Mouse (Mus musculus): ENCODE data around the gene Ttc39b. TPM values are rescaled to one million over a fixed set of nuclear protein-coding genes. Genes with fewer than 3 reads are reported as not detected.
"Not testable (repeated sequence)": the region's sequence is repeated elsewhere in the genome, so short reads cannot be mapped to it uniquely, and the experiment has no call there.

Gene Ttc39b
- polyA plus RNA-seq, 1 experiment from 2014 or later = 3.3 TPM

- 13% methylated on average over 2 of the region's 2 CpGs for WGBS
- Histone ChIP-seq H3K4me2 (replicated peaks) (no peak overlapping the region), H3K36me3 (no peaks in the 10 kb centered on the region), H3K4me1 (no peaks in the 10 kb centered on the region), H3K9me3 (no peaks in the 10 kb centered on the region), H3K4me3 (no peak overlapping the region), H3K27ac (no peak overlapping the region), H3K27me3 (replicated peaks) (no peaks in the 10 kb centered on the region), H3K9ac (no peak overlapping the region)
- no peak for ATAC-seq (ENCODE audit: low FRiP score, low read depth)
Observed at GRCm38 (mm10) chr4:83261998-83262397, 62.1 kb downstream of the Ttc39b start.

DNA sequence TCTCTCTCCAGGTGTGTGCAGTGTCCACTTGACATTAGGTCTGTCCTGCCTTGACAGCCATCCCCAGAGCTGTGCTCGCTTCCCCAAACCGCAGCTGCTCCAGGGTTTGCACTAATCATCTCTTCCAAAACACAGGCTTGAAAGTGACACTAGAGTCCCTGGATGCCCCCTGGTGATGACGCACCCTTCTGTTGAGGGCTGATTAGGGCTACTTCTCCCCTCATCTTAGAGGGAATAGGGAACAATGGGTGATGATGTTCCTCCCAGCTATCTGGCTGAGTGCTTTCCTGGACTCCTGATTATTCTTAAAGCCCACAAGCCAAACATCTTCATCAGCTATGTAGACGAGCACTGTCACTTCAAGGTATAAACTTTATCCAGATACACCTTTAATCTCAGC lies 64.4 kb downstream of the Ttc39b start:
- 86% methylated on average over 4 of the region's 4 CpGs for WGBS
- ATAC-seq (ENCODE audit: low FRiP score, low read depth) = no peak

DNA sequence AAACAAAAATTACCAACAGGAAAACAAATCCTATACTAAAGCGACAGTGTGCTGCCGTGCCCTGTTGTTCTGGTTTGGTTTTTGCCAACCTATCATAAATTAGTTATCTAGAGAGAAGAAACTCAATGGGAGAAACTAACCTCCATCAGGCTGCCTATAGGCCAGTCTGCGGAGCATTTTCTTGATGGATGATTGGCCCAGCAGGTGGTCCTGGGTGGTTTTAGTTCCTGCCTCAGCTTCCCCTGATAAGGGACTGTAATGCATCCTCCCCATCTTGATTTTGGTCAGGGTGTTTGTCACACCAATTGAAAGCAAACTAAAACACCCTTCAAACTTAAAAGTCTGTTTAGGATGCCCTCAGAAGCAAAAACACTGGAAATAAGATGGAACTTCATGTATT lies 65.8 kb downstream of the Ttc39b start:
- no peak overlapping the region for H3K4me3 ChIP-seq
- H3K4me2 ChIP-seq (replicated peaks) = no peak overlapping the region
- no peak for ATAC-seq (ENCODE audit: low FRiP score, low read depth)
- no peaks in the 10 kb centered on the region for H3K9me3 ChIP-seq
- H3K9ac ChIP-seq = no peak overlapping the region
- WGBS = 87% methylated on average over 3 of the region's 3 CpGs
- H3K27me3 ChIP-seq (replicated peaks) = no peaks in the 10 kb centered on the region
- no peak overlapping the region for H3K27ac ChIP-seq
- H3K36me3 ChIP-seq = no peaks in the 10 kb centered on the region
- no peaks in the 10 kb centered on the region for H3K4me1 ChIP-seq

More for the DNA sequence above, 64.4 kb downstream of the Ttc39b start:
- H3K9me3 ChIP-seq = no peaks in the 10 kb centered on the region
- no peak overlapping the region for H3K9ac ChIP-seq
- no peaks in the 10 kb centered on the region for H3K4me1 ChIP-seq
- no peak overlapping the region for H3K4me2 ChIP-seq (replicated peaks)
- H3K36me3 ChIP-seq = no peaks in the 10 kb centered on the region
- no peak overlapping the region for H3K27ac ChIP-seq
- H3K27me3 ChIP-seq (replicated peaks) = no peaks in the 10 kb centered on the region
- no peak overlapping the region for H3K4me3 ChIP-seq

- H3K36me3 ChIP-seq = no peaks in the 10 kb centered on the region
- no peak overlapping the region for H3K9ac ChIP-seq
- H3K27me3 ChIP-seq (replicated peaks) = no peaks in the 10 kb centered on the region
- no peak overlapping the region for H3K4me3 ChIP-seq
- no peaks in the 10 kb centered on the region for H3K9me3 ChIP-seq
- H3K27ac ChIP-seq = no peak overlapping the region
- WGBS = 58% methylated on average over 17 of the region's 17 CpGs
- no peak overlapping the region for H3K4me2 ChIP-seq (replicated peaks)
- no peak for ATAC-seq (ENCODE audit: low FRiP score, low read depth)
- no peaks in the 10 kb centered on the region for H3K4me1 ChIP-seq
Observed at GRCm38 (mm10) chr4:83257279-83258260, 66.5 kb downstream of the Ttc39b start.

DNA sequence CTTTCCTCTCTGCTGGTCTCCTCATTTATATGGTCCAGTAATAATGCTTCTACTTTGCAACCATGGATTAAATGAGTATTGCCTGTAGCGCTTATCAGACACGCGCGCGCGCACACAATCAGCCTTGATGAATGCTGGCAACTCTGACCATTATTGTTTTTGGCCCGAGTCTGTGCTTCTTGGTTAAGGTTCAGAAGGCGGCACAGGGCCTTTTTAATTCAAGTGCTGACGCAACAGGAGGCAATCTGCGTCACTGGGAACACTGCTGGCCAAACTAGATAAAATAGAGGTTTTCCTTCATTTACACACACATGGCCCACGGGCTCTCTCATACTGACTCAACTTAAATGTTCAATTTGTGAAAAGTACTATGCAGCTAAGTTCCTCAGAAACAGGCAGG lies 67.3 kb downstream of the Ttc39b start:
- Histone ChIP-seq H3K9me3 (no peaks in the 10 kb centered on the region), H3K4me1 (no peaks in the 10 kb centered on the region), H3K27me3 (replicated peaks) (no peaks in the 10 kb centered on the region), H3K4me2 (replicated peaks) (no peak overlapping the region), H3K27ac (no peak overlapping the region), H3K4me3 (no peak overlapping the region), H3K9ac (no peak overlapping the region), H3K36me3 (no peaks in the 10 kb centered on the region)
- 78% methylated on average over 11 of the region's 11 CpGs for WGBS
- ATAC-seq (ENCODE audit: low FRiP score, low read depth) = no peak

DNA sequence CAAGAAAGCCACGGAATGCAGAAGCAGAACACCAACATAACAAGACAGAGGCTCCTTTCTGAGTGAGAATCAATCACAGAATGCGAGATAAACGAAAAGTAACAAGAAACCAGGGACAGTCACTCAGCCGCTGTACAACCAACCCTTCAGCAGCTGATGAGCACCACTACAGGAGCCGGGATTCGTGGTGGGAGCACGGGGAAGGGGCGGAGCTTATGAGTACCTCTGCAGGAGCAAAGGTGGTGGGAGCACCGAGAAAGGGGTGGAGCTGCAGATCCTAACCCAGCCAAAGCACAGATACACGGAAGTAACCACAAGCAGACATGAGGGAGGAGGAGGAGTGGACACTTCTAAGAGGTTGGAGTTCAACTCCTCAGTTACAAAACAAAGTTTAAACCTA lies 69.1 kb downstream of the Ttc39b start:
- Histone ChIP-seq H3K9me3 (no peaks in the 10 kb centered on the region), H3K4me3 (no peak overlapping the region), H3K9ac (no peak overlapping the region), H3K36me3 (no peaks in the 10 kb centered on the region), H3K27ac (no peak overlapping the region), H3K27me3 (replicated peaks) (no peaks in the 10 kb centered on the region), H3K4me1 (no peaks in the 10 kb centered on the region), H3K4me2 (replicated peaks) (no peak overlapping the region)
- WGBS = 93% methylated on average over 10 of the region's 10 CpGs
- no peak for ATAC-seq (ENCODE audit: low FRiP score, low read depth)

GRCm38 (mm10) chr4:83253679-83254078 lies 70.4 kb downstream of the Ttc39b start:
- Histone ChIP-seq H3K4me2 (replicated peaks) (no peak overlapping the region), H3K9me3 (no peaks in the 10 kb centered on the region), H3K4me3 (no peak overlapping the region), H3K9ac (no peak overlapping the region), H3K27me3 (replicated peaks) (no peaks in the 10 kb centered on the region), H3K4me1 (no peaks in the 10 kb centered on the region), H3K36me3 (no peaks in the 10 kb centered on the region), H3K27ac (no peak overlapping the region)
- 92% methylated on average over 6 of the region's 6 CpGs for WGBS
- no peak for ATAC-seq (ENCODE audit: low FRiP score, low read depth)

DNA sequence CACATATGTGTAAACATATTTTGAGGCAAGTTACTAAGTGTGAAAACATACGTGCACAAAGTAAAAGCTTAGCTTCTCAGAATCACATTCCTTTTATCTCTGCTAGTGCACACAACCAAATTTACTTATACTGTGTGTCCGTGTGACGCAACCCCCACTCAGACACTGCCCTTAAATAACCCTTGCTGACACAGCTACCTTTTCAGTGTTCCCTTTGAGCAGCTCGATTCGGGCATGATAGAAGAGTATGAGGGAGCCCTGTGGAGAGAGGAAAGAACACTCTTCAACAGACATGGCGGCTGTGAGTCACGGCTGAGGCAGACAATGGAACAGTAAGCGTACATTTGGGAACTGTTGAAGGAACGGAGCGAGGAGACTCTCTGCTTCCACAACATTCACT lies 80.3 kb downstream of the Ttc39b start:
- H3K9me3 ChIP-seq = no peaks in the 10 kb centered on the region
- H3K4me1 ChIP-seq = no peaks in the 10 kb centered on the region
- H3K4me2 ChIP-seq (replicated peaks) = no peak overlapping the region
- H3K36me3 ChIP-seq = 0 out of 2 replicates have a peak, but pooled peaks cover 5% of the 10 kb centered on the region
- no peak overlapping the region for H3K27ac ChIP-seq
- no peaks in the 10 kb centered on the region for H3K27me3 ChIP-seq (replicated peaks)
- H3K4me3 ChIP-seq = no peak overlapping the region
- ATAC-seq (ENCODE audit: low FRiP score, low read depth) = no peak
- H3K9ac ChIP-seq = no peak overlapping the region
- 81% methylated on average over 10 of the region's 10 CpGs for WGBS

- no peak overlapping the region for H3K4me3 ChIP-seq
- no peaks in the 10 kb centered on the region for H3K27me3 ChIP-seq (replicated peaks)
- H3K9ac ChIP-seq = no peak overlapping the region
- H3K27ac ChIP-seq = no peak overlapping the region
- no peak overlapping the region for H3K4me2 ChIP-seq (replicated peaks)
- no peaks in the 10 kb centered on the region for H3K9me3 ChIP-seq
- 70% methylated on average over 5 of the region's 5 CpGs for WGBS
- no peak for ATAC-seq (ENCODE audit: low FRiP score, low read depth)
- no peaks in the 10 kb centered on the region for H3K4me1 ChIP-seq
- 0 out of 2 replicates have a peak, but pooled peaks cover 5% of the 10 kb centered on the region for H3K36me3 ChIP-seq
Observed at GRCm38 (mm10) chr4:83241630-83242029, 82.4 kb downstream of the Ttc39b start.

GRCm38 (mm10) chr4:83237656-83238055 lies 86.4 kb downstream of the Ttc39b start:
- Histone ChIP-seq H3K9me3 (no peaks in the 10 kb centered on the region), H3K4me3 (no peak overlapping the region), H3K27ac (no peak overlapping the region), H3K4me1 (no peaks in the 10 kb centered on the region; the same call in 1 of the 2 replicates), H3K27me3 (replicated peaks) (no peaks in the 10 kb centered on the region), H3K4me2 (replicated peaks) (no peak overlapping the region), H3K9ac (no peak overlapping the region), H3K36me3 (no peaks in the 10 kb centered on the region)
- no peak for ATAC-seq (ENCODE audit: low FRiP score, low read depth)
- WGBS = 79% methylated on average over 5 of the region's 5 CpGs

- not testable (repeated sequence) for ATAC-seq (ENCODE audit: low FRiP score, low read depth); H3K27me3 ChIP-seq (replicated peaks); H3K4me2 ChIP-seq (replicated peaks); H3K4me1 ChIP-seq; H3K9me3 ChIP-seq; H3K36me3 ChIP-seq; H3K27ac ChIP-seq; H3K9ac ChIP-seq; H3K4me3 ChIP-seq
- WGBS = 82% methylated on average over 2 of the region's 3 CpGs
Observed at GRCm38 (mm10) chr4:83235304-83235703, 88.8 kb downstream of the Ttc39b start.

DNA sequence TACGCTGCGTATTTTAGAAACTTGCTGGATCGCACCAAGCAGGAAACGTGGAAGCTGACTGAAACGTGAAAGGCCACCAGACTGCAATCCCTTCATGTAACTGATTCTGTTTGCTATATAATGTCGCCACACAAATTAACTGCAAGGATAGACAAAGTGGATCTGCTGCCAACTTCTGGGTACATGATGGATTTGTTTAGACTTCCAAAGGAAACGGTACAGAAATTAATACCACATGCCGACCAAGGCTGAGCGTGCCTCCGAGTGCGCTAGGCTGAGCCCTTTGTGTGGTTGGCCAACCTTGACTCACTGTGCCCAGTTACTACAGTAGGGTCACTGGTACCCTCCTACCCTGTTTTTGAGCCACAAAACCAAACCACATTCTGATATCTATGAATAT lies 89.3 kb downstream of the Ttc39b start:
- Histone ChIP-seq H3K9me3 (no peaks in the 10 kb centered on the region), H3K4me2 (replicated peaks) (no peak overlapping the region), H3K27ac (no peak overlapping the region), H3K9ac (no peak overlapping the region), H3K36me3 (no peaks in the 10 kb centered on the region), H3K4me3 (no peak overlapping the region), H3K27me3 (replicated peaks) (no peaks in the 10 kb centered on the region), H3K4me1 (no peaks in the 10 kb centered on the region; the same call in 1 of the 2 replicates)
- no peak for ATAC-seq (ENCODE audit: low FRiP score, low read depth)
- WGBS = 89% methylated on average over 11 of the region's 11 CpGs

- Histone ChIP-seq H3K36me3 (no peaks in the 10 kb centered on the region), H3K4me1 (no peaks in the 10 kb centered on the region; the same call in 1 of the 2 replicates), H3K4me2 (replicated peaks) (no peak overlapping the region), H3K27me3 (replicated peaks) (no peaks in the 10 kb centered on the region), H3K9me3 (no peaks in the 10 kb centered on the region), H3K27ac (no peak overlapping the region), H3K9ac (no peak overlapping the region), H3K4me3 (no peak overlapping the region)
- ATAC-seq (ENCODE audit: low FRiP score, low read depth) = no peak
- 89% methylated on average over 7 of the region's 7 CpGs for WGBS
Observed at GRCm38 (mm10) chr4:83234132-83234531, 89.9 kb downstream of the Ttc39b start.

All from neural tube, embryonic 12.5 days (tissue).